Mouse (Mus musculus): ENCODE measurements around the gene Lurap1. TPM values are rescaled to one million over a fixed set of nuclear protein-coding genes. Genes with fewer than 3 reads are reported as not detected.

The Lurap1 gene
- polyA plus RNA-seq (2017; shearing (Covaris generic)): under 1 TPM; 0.18 to 0.75 TPM

GRCm38 (mm10) chr4:116151238-116151637, at the start of gene Lurap1:
Lurap1 (minus strand) TSS chr4:116151338.

GRCm38 (mm10) chr4:116173072-116173471, 21.9 kb upstream of the Lurap1 start, which contains the start of the genes 1700042G07Rik and Gm49337:
1700042G07Rik (plus strand) TSS chr4:116173372.
Gm49337 (plus strand) TSS chr4:116173384.

GRCm38 (mm10) chr4:116167404-116167803, 16.3 kb upstream of the Lurap1 start, which contains the start of gene Tspan1:
Tspan1 (minus strand) TSS chr4:116167601.

GRCm38 (mm10) chr4:116123602-116124519, 27.3 kb downstream of the Lurap1 start, which contains the start of the genes Rad54l and Pomgnt1:
Rad54l (minus strand) TSS chr4:116123690.
Pomgnt1 (plus strand) TSS chr4:116123840.

Other genes starting within 250 kb of the Lurap1 start
- under 1 TPM; 0.02 to 0.05 TPM for gene Dmbx1, start 211.4 kb downstream of the Lurap1 start, polyA plus RNA-seq (2017; shearing (Covaris generic))
- 100 to 1,000 TPM; 122 to 138 TPM for gene Faah, start 133.4 kb downstream of the Lurap1 start, polyA plus RNA-seq (2017; shearing (Covaris generic))
- gene Nsun4, start 97.5 kb downstream of the Lurap1 start, polyA plus RNA-seq (2017; shearing (Covaris generic)): 10 to 100 TPM; 23.7 to 24.6 TPM
- 100 to 1,000 TPM; 487 to 596 TPM for gene Uqcrh, start 76.3 kb downstream of the Lurap1 start, polyA plus RNA-seq (2017; shearing (Covaris generic))
- 10 to 100 TPM; 43.3 to 46.4 TPM for gene Lrrc41, start 76.1 kb downstream of the Lurap1 start, polyA plus RNA-seq (2017; shearing (Covaris generic))
- 1 to 10 TPM; 6.1 to 8.3 TPM for gene Rad54l, start 27.6 kb downstream of the Lurap1 start, polyA plus RNA-seq (2017; shearing (Covaris generic))
- 10 to 100 TPM; 32.4 to 41.0 TPM for gene Pomgnt1, start 27.5 kb downstream of the Lurap1 start, polyA plus RNA-seq (2017; shearing (Covaris generic))
- gene Tspan1, start 16.3 kb upstream of the Lurap1 start, polyA plus RNA-seq (2017; shearing (Covaris generic)): not detected
- gene 1700042G07Rik, start 22.0 kb upstream of the Lurap1 start, polyA plus RNA-seq (2017; shearing (Covaris generic)): not detected
- not detected for gene Gm49337, start 22.0 kb upstream of the Lurap1 start, polyA plus RNA-seq (2017; shearing (Covaris generic))
- gene Pik3r3, start 70.3 kb upstream of the Lurap1 start, polyA plus RNA-seq (2017; shearing (Covaris generic)): 1 to 10 TPM; 2.2 to 2.3 TPM

Data from activated CD4-positive, CD25-positive, alpha-beta regulatory T cell (primary cell).